In the genomic region with DNA sequence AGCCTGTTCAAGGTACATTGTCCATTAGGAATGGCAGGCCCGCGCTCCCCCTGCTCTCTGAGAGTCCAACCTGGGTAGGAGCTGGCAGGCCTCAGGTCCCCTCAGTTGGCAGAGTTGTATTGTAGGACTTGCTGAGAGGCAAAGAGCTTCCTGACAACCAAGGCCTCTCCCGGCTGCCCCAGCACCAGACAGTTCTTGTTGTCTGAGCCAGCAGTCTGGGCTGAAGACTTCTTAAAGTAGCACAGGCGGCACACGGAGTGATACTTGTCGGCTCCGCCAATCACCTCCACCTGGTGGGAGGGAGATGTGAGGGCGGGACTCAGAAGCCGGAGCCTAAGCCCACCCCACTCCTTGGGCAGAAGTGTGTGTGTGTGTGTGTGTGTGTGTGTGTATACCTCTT, we compare ENCODE assay signal across 22 mouse cellular contexts. TPM values are rescaled to one million over a fixed set of nuclear protein-coding genes. Genes with fewer than 3 reads are reported as not detected.
A peak's percentile ranks its signal among the peaks of the same experiment; 100 is the strongest.
DNase-seq lines count a peak whose midpoint lies in the region; ATAC-seq and TF ChIP-seq lines count a peak whose summit lies in the region.
"Not testable (repeated sequence)": the region's sequence is repeated elsewhere in the genome, so short reads cannot be mapped to it uniquely, and the experiment has no call there.
"Had no signal": no experiment of that assay in that cellular context is flagged by ENCODE, and none has a peak within 500 bp of the region (broad histone marks: within the 10 kb centered on the region; RNA-seq: fewer than 3 reads in every experiment).

No protein-coding gene starts in this region.

- not testable (repeated sequence) for H3K27me3 ChIP-seq in CH12.LX (replicated peaks); heart, adult 2 months (ENCODE audit: control insufficient read depth, insufficient read depth, low read length); liver, embryonic 11.5 days (replicated peaks; ENCODE audit: control insufficient read depth, insufficient read depth, low read length); liver, embryonic 15.5 days; lung, postnatal 0 days (replicated peaks; ENCODE audit: insufficient read depth, low read length)

- WGBS in heart, adult 2 months: 55% methylated on average over 9 of the region's 9 CpGs
- WGBS in liver, embryonic 11.5 days: 69% methylated on average over 9 of the region's 9 CpGs
- WGBS in liver, embryonic 15.5 days (ENCODE audit: insufficient replicate concordance): 83% methylated on average over 9 of the region's 9 CpGs
- WGBS in lung, postnatal 0 days: 60% methylated on average over 9 of the region's 9 CpGs

- ATAC-seq in liver, embryonic 11.5 days (replicated peaks; ENCODE audit: low FRiP score); liver, embryonic 15.5 days (ENCODE audit: insufficient read depth): not testable (repeated sequence)
- peak; percentile 79 for ATAC-seq in lung, postnatal 0 days

- in situ Hi-C loops in CH12.LX (cut with MboI; ENCODE audit: low pct_ligation_motif_present, low pct_unique_long_range_greater_than_20kb, low sequenced_read_pairs): not testable (repeated sequence)

- intact Hi-C loops in gastrocnemius, adult 2 months (cut with DNase I); heart, adult 2 months (cut with DNase I): not testable (repeated sequence)

- not testable (repeated sequence) for DNase-seq in CH12.LX (ENCODE audit: extremely low read depth); heart, adult 2 months; liver, embryonic 11.5 days (ENCODE audit: low spot score); lung, postnatal 0 days (ENCODE audit: low spot score)
- peak; percentile 51 for DNase-seq in brain, adult 2 months (ENCODE audit: low read depth, low spot score)
- DNase-seq in gastrocnemius, adult 2 months: peak; percentile 69

- not testable (repeated sequence) for TF ChIP-seq RAD21 in CH12.LX (IDR thresholded peaks at IDR 0.05; ENCODE audit: low read depth, low read length)

- not testable (repeated sequence) for H3K4me3 ChIP-seq in CH12.LX (replicated peaks in 1 of 3; ENCODE audit: low read depth in 2 of 3, low read length in 2 of 3, poor library complexity in 1 of 3); heart, adult 2 months; liver, embryonic 11.5 days (ENCODE audit: low read depth, low read length); liver, embryonic 15.5 days (replicated peaks); lung, postnatal 0 days (ENCODE audit: low read depth, low read length)
- H3K4me3 ChIP-seq in gastrocnemius, adult 2 months: peak overlapping the region; percentile 60

- not testable (repeated sequence) for TF ChIP-seq CTCF in CH12.LX (conservative IDR thresholded peaks at IDR 0.05 in 1 of 2, IDR thresholded peaks at IDR 0.05 in 1 of 2; ENCODE audit: low read depth in 2 of 2, low read length in 2 of 2); gastrocnemius, adult 2 months (IDR thresholded peaks at IDR 0.05); heart, adult 2 months (IDR thresholded peaks at IDR 0.05); lung, postnatal 0 days (IDR thresholded peaks at IDR 0.05)

- H3K9ac ChIP-seq in CH12.LX (ENCODE audit: insufficient read depth, low read depth); heart, adult 2 months (ENCODE audit: low read depth, low read length); liver, embryonic 11.5 days (ENCODE audit: low read depth, low read length); liver, embryonic 15.5 days; lung, postnatal 0 days (replicated peaks; ENCODE audit: low read depth): not testable (repeated sequence)

- H3K79me2 ChIP-seq in CH12.LX (replicated peaks; ENCODE audit: control insufficient read depth, extremely low read depth, insufficient read depth, poor library complexity, severe bottlenecking): peaks cover 52% of the 10 kb centered on the region
- not testable (repeated sequence) for H3K79me2 ChIP-seq in heart, adult 2 months (replicated peaks; ENCODE audit: control insufficient read depth, insufficient read depth, low read length)

- peaks cover 90 to 96% of the 10 kb centered on the region in 2 experiments for H3K36me3 ChIP-seq in CH12.LX (replicated peaks in 1 of 2; ENCODE audit: control insufficient read depth in 1 of 2, insufficient read depth in 1 of 2, low read length in 1 of 2)
- not testable (repeated sequence) for H3K36me3 ChIP-seq in heart, adult 2 months (ENCODE audit: control insufficient read depth, insufficient read depth, low read length); lung, postnatal 0 days (ENCODE audit: insufficient read depth, low read length)
- peaks cover 49% of the 10 kb centered on the region for H3K36me3 ChIP-seq in liver, embryonic 11.5 days (ENCODE audit: control insufficient read depth, insufficient read depth, low read length)
- H3K36me3 ChIP-seq in liver, embryonic 15.5 days (replicated peaks): peaks cover 98% of the 10 kb centered on the region

- not testable (repeated sequence) for H3K4me2 ChIP-seq in CH12.LX (ENCODE audit: insufficient read depth, low read depth, poor library complexity, severe bottlenecking); liver, embryonic 11.5 days; liver, embryonic 15.5 days; lung, postnatal 0 days (replicated peaks; ENCODE audit: low read depth, low read length)

- not testable (repeated sequence) for H3K27ac ChIP-seq in CH12.LX (ENCODE audit: insufficient read depth, low read depth); lung, postnatal 0 days (ENCODE audit: low read length)
- peak overlapping the region; percentile 97 for H3K27ac ChIP-seq in gastrocnemius, adult 2 months
- 0 out of 2 replicates have a peak overlapping the region, but pooled peaks have one; percentile 28 for H3K27ac ChIP-seq in heart, adult 2 months
- 0 out of 2 replicates have a peak overlapping the region, but pooled peaks have one; percentile 2 for H3K27ac ChIP-seq in liver, embryonic 11.5 days (ENCODE audit: low read depth, low read length)
- peak overlapping the region; percentile 45; the same call in 1 of the 2 replicates for H3K27ac ChIP-seq in liver, embryonic 15.5 days (replicated peaks)

- H3K9me3 ChIP-seq in CH12.LX (replicated peaks; ENCODE audit: low read length); liver, embryonic 11.5 days (ENCODE audit: control insufficient read depth, low read length); liver, embryonic 15.5 days (replicated peaks); lung, postnatal 0 days (ENCODE audit: low read length): not testable (repeated sequence)

- TF ChIP-seq POLR2A in CH12.LX (IDR thresholded peaks at IDR 0.05; ENCODE audit: low read depth, low read length): 0 out of 2 replicates have a peak, but pooled peaks have one; percentile 11
- TF ChIP-seq POLR2A in heart, adult 2 months (IDR thresholded peaks at IDR 0.05; ENCODE audit: insufficient read depth, low read depth, low read length): not testable (repeated sequence)

- dilution Hi-C loops in CH12.LX (cut with MboI; ENCODE audit: extremely low pct_ligation_motif_present, extremely low pct_unique_long_range_greater_than_20kb, low sequenced_read_pairs): not testable (repeated sequence)

- not testable (repeated sequence) for TF ChIP-seq EP300 in CH12.LX (IDR thresholded peaks at IDR 0.05; ENCODE audit: low read length); heart, adult 2 months (IDR thresholded peaks at IDR 0.05; ENCODE audit: insufficient read depth, low read depth, low read length); lung, postnatal 0 days (IDR thresholded peaks at IDR 0.05)

- H3K4me1 ChIP-seq in CH12.LX (ENCODE audit: control insufficient read depth in 1 of 2, insufficient read depth in 2 of 2): peaks cover 20 to 95% of the 10 kb centered on the region in 2 experiments
- H3K4me1 ChIP-seq in heart, adult 2 months (ENCODE audit: control insufficient read depth, insufficient read depth, low read length); liver, embryonic 11.5 days (replicated peaks; ENCODE audit: control insufficient read depth, insufficient read depth, low read length); lung, postnatal 0 days (ENCODE audit: insufficient read depth, low read depth, low read length): not testable (repeated sequence)
- peaks cover 68% of the 10 kb centered on the region for H3K4me1 ChIP-seq in liver, embryonic 15.5 days (replicated peaks)

RNA-seq across cellular contexts. Expression of gene Gm20708, which starts 6.4 kb away (rescaled TPM):
- 0.59 and 1.0 TPM in 2 replicates for total RNA-seq in CH12.LX (2012; rRNA removed)
- total RNA-seq in CH12.LX (2014; rRNA removed): 0.50 TPM in 1 of 2 replicates, not detected in the other
- 0.80 and 1.6 TPM in 2 replicates for polyA plus RNA-seq in CH12.LX (2012; ENCODE audit: insufficient read length, low read depth)
- 1 to 10 TPM in 1 of 2 experiments, under 1 TPM in 1; 0.86 to 1.6 TPM for total RNA-seq in gastrocnemius, adult 2 months (2021)
- under 1 TPM; 0.44 to 0.48 TPM for total RNA-seq in heart, adult 2 months (2021)
- polyA plus RNA-seq in heart, adult 2 months (2012; rRNA removed): 0.57 and 0.79 TPM in 2 replicates
- polyA plus RNA-seq in liver, embryonic 11.5 days (2014; fragmentation: Nextera tagmentation; extraction: Ambion mirVana): 0.21 and 0.80 TPM in 2 replicates
- polyA plus RNA-seq in liver, embryonic 15.5 days (2015; fragmentation: Nextera tagmentation; extraction: Ambion mirVana): 0.28 and 0.45 TPM in 2 replicates
- polyA plus RNA-seq in lung, postnatal 0 days (2015; fragmentation: Nextera tagmentation; extraction: Ambion mirVana): 0.27 TPM in 1 of 2 replicates, not detected in the other
- total RNA-seq: hindbrain, postnatal 0 days had no signal

RNA-seq across cellular contexts. Expression of gene Syngr2, which starts 6.4 kb away (rescaled TPM):
- total RNA-seq in CH12.LX (2012; rRNA removed): 362 and 409 TPM in 2 replicates
- total RNA-seq in CH12.LX (2014; rRNA removed): 395 and 553 TPM in 2 replicates
- polyA plus RNA-seq in CH12.LX (2012; ENCODE audit: insufficient read length, low read depth): 513 and 654 TPM in 2 replicates
- 100 to 1,000 TPM; 169 to 173 TPM for total RNA-seq in gastrocnemius, adult 2 months (2021)
- 100 to 1,000 TPM; 109 to 129 TPM for total RNA-seq in heart, adult 2 months (2021)
- 217 and 273 TPM in 2 replicates for polyA plus RNA-seq in heart, adult 2 months (2012; rRNA removed)
- 92.1 and 99.4 TPM in 2 replicates for polyA plus RNA-seq in liver, embryonic 11.5 days (2014; fragmentation: Nextera tagmentation; extraction: Ambion mirVana)
- polyA plus RNA-seq in liver, embryonic 15.5 days (2015; fragmentation: Nextera tagmentation; extraction: Ambion mirVana): 49.2 and 54.7 TPM in 2 replicates
- polyA plus RNA-seq in lung, postnatal 0 days (2015; fragmentation: Nextera tagmentation; extraction: Ambion mirVana): 96.0 and 108 TPM in 2 replicates

RNA-seq across cellular contexts. Expression of gene Afmid, which starts 9.9 kb away (rescaled TPM):
- total RNA-seq in CH12.LX (2012; rRNA removed): 6.8 and 7.3 TPM in 2 replicates
- total RNA-seq in CH12.LX (2014; rRNA removed): 5.0 and 5.7 TPM in 2 replicates
- 7.1 and 7.5 TPM in 2 replicates for polyA plus RNA-seq in CH12.LX (2012; ENCODE audit: insufficient read length, low read depth)
- total RNA-seq in gastrocnemius, adult 2 months (2021): 1 to 10 TPM; 3.1 to 3.3 TPM
- total RNA-seq in heart, adult 2 months (2021): 1 to 10 TPM; 2.5 to 3.2 TPM
- polyA plus RNA-seq in heart, adult 2 months (2012; rRNA removed): 11.8 and 14.3 TPM in 2 replicates
- 8.4 and 11.1 TPM in 2 replicates for polyA plus RNA-seq in liver, embryonic 11.5 days (2014; fragmentation: Nextera tagmentation; extraction: Ambion mirVana)
- polyA plus RNA-seq in liver, embryonic 15.5 days (2015; fragmentation: Nextera tagmentation; extraction: Ambion mirVana): 11.8 and 12.0 TPM in 2 replicates
- 2.4 and 2.9 TPM in 2 replicates for polyA plus RNA-seq in lung, postnatal 0 days (2015; fragmentation: Nextera tagmentation; extraction: Ambion mirVana)

RNA-seq across cellular contexts. Expression of gene Tk1, which starts 10.0 kb away (rescaled TPM):
- total RNA-seq in CH12.LX (2012; rRNA removed) (235 and 236 TPM in 2 replicates), CH12.LX (2014; rRNA removed) (146 and 149 TPM in 2 replicates)
- polyA plus RNA-seq in CH12.LX (2012; ENCODE audit: insufficient read length, low read depth): 158 and 179 TPM in 2 replicates
- total RNA-seq in gastrocnemius, adult 2 months (2021): 1 to 10 TPM; 2.5 to 2.8 TPM
- 1 to 10 TPM; 1.9 to 2.0 TPM for total RNA-seq in heart, adult 2 months (2021)
- 3.0 and 3.7 TPM in 2 replicates for polyA plus RNA-seq in heart, adult 2 months (2012; rRNA removed)
- 185 and 192 TPM in 2 replicates for polyA plus RNA-seq in liver, embryonic 11.5 days (2014; fragmentation: Nextera tagmentation; extraction: Ambion mirVana)
- polyA plus RNA-seq in liver, embryonic 15.5 days (2015; fragmentation: Nextera tagmentation; extraction: Ambion mirVana): 136 and 138 TPM in 2 replicates
- 12.4 and 16.0 TPM in 2 replicates for polyA plus RNA-seq in lung, postnatal 0 days (2015; fragmentation: Nextera tagmentation; extraction: Ambion mirVana)

RNA-seq across cellular contexts. Expression of gene 6030468B19Rik, which starts 18.4 kb away (rescaled TPM):
- 0.46 and 0.93 TPM in 2 replicates for total RNA-seq in CH12.LX (2012; rRNA removed)
- 1.3 and 1.5 TPM in 2 replicates for total RNA-seq in CH12.LX (2014; rRNA removed)
- polyA plus RNA-seq in CH12.LX (2012; ENCODE audit: insufficient read length, low read depth): 1.4 and 1.7 TPM in 2 replicates
- total RNA-seq in gastrocnemius, adult 2 months (2021): not detected
- total RNA-seq in heart, adult 2 months (2021): not detected
- polyA plus RNA-seq in heart, adult 2 months (2012; rRNA removed): 0.16 TPM in 1 of 2 replicates, not detected in the other
- polyA plus RNA-seq in liver, embryonic 11.5 days (2014; fragmentation: Nextera tagmentation; extraction: Ambion mirVana): 49.3 and 54.3 TPM in 2 replicates
- 90.0 and 95.8 TPM in 2 replicates for polyA plus RNA-seq in liver, embryonic 15.5 days (2015; fragmentation: Nextera tagmentation; extraction: Ambion mirVana)
- not detected in 2 replicates for polyA plus RNA-seq in lung, postnatal 0 days (2015; fragmentation: Nextera tagmentation; extraction: Ambion mirVana)
- total RNA-seq: adrenal gland, adult 18-20 months; adrenal gland, postnatal 36 days; ES-E14; gastrocnemius, adult 8-10 months; gastrocnemius, postnatal 36 days; granulocyte monocyte progenitor cell, adult 5-6 weeks; heart, postnatal 14 days; heart, postnatal 4 days; hindbrain, postnatal 0 days had no signal
- polyA plus RNA-seq: C2C12; embryonic facial prominence, embryonic 13.5 days; forebrain, embryonic 12.5 days; forebrain, embryonic 15.5 days; hindbrain, embryonic 11.5 days; hindbrain, postnatal 0 days; Patski had no signal
